Mouse (Mus musculus): Measurements from ENCODE around the gene Foxa2. TPM values are rescaled to one million over a fixed set of nuclear protein-coding genes. Genes with fewer than 3 reads are reported as not detected.

Gene Foxa2
- polyA plus RNA-seq, 1 experiment from 2014 or later = not detected

DNA sequence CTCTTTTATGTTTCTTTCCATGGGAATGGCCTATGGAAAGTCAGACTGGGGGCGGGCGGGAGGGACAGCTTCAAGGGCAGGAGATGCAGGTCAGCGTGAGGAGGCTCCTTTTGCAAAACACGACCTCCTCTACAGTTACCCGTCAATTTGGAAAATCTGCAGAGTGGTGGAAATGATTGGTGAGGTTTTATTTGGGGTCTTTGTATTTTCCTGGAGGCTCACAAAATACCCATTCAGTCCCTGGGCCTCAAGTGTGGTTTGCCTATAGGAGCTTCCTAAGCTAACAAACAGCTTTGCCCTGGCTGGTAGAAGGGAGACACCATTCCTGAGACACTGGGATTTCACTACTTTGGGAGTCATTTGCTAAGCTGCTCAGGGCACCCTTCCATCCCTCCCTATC is 5.4 kb downstream of the Foxa2 start:
- H3K27me3 ChIP-seq (replicated peaks; ENCODE audit: control insufficient read depth, insufficient read depth, low read length) = peaks cover 79% of the 10 kb centered on the region
- WGBS = 2% methylated on average over 5 of the region's 5 CpGs
- H3K36me3 ChIP-seq (ENCODE audit: control insufficient read depth, insufficient read depth) = no peaks in the 10 kb centered on the region
- H3K9ac ChIP-seq (replicated peaks; ENCODE audit: low read depth, low read length) = no peak overlapping the region
- no peak overlapping the region for H3K27ac ChIP-seq (ENCODE audit: low read length)
- no peak overlapping the region for H3K4me2 ChIP-seq (ENCODE audit: low read length)
- no peak overlapping the region for H3K4me3 ChIP-seq (replicated peaks; ENCODE audit: low read length)
- no peaks in the 10 kb centered on the region for H3K9me3 ChIP-seq (ENCODE audit: control insufficient read depth, low read length)
- peaks cover 10% of the 10 kb centered on the region for H3K4me1 ChIP-seq (replicated peaks; ENCODE audit: control insufficient read depth, insufficient read depth, low read length)
- no peak for ATAC-seq

DNA sequence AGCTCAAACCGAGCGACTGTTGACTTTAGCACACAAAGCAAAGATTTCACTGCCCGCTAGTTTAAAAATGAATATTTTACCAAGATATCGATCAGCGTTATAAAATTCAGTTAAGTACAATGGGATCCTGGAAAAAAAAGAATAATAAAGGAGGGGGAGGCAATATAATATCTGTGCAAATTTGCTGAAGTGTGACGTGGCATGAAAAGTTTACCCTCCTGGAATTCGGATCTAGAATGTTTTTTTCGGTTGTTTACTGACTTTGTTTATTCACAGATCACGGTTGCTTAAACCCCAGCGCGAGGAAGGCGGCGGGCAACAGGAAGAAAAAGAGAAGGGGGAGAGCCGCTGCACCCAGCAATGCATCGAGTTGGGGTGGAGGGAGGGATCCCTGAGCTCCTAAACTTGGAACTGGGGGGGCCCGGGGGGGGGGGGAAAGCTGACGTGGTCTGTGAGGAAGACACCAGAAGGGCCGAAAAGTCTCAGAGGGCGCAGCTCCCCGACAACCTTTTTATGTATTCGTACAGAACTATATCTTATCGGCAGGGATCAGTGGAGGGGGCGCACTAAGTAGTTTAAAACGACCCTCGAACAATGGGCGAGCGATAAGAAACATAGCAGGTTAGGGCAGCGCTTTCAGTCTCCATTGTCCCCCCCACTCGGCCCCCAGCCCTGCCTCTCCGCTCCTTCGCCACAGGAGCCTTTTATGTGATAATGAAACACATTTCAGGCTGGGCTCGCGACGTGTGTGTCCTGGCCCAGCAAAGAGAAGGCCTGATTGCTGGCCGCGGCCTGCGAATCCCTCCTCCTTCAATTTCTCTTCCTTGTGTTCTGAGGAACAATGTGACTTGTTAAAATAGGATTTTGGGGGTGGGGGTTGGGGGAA is 6.3 kb downstream of the Foxa2 start:
- Histone ChIP-seq H3K27ac (ENCODE audit: low read length) (no peak overlapping the region), H3K9ac (replicated peaks; ENCODE audit: low read depth, low read length) (no peak overlapping the region), H3K9me3 (ENCODE audit: control insufficient read depth, low read length) (no peaks in the 10 kb centered on the region), H3K4me3 (replicated peaks; ENCODE audit: low read length) (no peak overlapping the region), H3K4me2 (ENCODE audit: low read length) (no peak overlapping the region), H3K4me1 (replicated peaks; ENCODE audit: control insufficient read depth, insufficient read depth, low read length) (peaks cover 7% of the 10 kb centered on the region; the same call in 1 of the 2 replicates), H3K36me3 (ENCODE audit: control insufficient read depth, insufficient read depth) (no peaks in the 10 kb centered on the region), H3K27me3 (replicated peaks; ENCODE audit: control insufficient read depth, insufficient read depth, low read length) (peaks cover 85% of the 10 kb centered on the region)
- no peak for ATAC-seq
- under 1% methylated on average over 37 of the region's 37 CpGs for WGBS

DNA sequence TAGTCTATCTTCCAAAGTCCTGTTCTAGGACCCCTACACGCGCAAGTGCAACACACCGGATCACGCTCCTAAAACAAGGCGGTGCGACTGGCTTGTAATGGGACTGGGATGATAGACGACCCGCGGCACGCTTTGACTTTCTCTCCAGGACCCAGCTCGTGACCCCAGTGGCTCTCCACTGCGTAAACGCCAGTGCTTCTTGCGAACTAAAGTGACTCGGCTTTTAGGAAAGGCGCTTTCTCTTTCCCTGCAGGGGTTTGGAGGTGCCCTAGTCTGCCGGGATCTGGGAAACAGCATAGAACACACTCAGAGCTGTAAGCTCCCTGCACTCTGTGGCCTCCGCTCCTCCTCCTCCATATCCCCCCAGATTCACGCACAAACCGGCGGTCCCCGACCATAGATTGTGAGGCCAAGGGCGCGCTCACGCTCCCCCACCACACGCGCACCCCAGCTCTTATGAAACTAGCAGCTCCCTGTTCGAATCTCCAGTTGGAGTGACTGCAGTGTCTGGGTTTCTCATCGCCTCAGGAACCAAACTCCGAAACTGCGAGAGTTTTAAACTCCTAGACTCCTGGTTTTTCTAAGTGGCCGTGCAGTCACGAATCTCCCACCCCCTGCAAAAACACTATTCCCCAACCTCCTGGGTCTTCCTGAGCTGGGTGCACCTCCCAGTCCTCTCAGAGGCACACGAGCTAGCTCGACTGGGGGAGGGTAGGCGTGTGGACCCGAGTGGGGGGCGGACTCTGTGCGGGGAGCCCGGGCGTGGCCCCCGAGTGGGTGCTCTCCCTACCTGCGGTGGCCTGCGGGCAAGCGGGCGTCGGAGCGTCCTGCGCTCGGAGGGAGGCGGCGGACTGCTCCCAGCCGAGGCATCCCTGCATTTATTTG is 7.2 kb downstream of the Foxa2 start:
- Histone ChIP-seq H3K4me1 (replicated peaks; ENCODE audit: control insufficient read depth, insufficient read depth, low read length) (peaks cover 4% of the 10 kb centered on the region; the same call in 1 of the 2 replicates), H3K9ac (replicated peaks; ENCODE audit: low read depth, low read length) (no peak overlapping the region), H3K4me2 (ENCODE audit: low read length) (no peak overlapping the region), H3K4me3 (replicated peaks; ENCODE audit: low read length) (no peak overlapping the region), H3K9me3 (ENCODE audit: control insufficient read depth, low read length) (no peaks in the 10 kb centered on the region), H3K27ac (ENCODE audit: low read length) (no peak overlapping the region), H3K36me3 (ENCODE audit: control insufficient read depth, insufficient read depth) (no peaks in the 10 kb centered on the region), H3K27me3 (replicated peaks; ENCODE audit: control insufficient read depth, insufficient read depth, low read length) (peaks cover 90% of the 10 kb centered on the region)
- ATAC-seq = 0 out of 2 replicates have a peak, but pooled peaks have one; percentile 10
- under 1% methylated on average over 53 of the region's 53 CpGs for WGBS

DNA sequence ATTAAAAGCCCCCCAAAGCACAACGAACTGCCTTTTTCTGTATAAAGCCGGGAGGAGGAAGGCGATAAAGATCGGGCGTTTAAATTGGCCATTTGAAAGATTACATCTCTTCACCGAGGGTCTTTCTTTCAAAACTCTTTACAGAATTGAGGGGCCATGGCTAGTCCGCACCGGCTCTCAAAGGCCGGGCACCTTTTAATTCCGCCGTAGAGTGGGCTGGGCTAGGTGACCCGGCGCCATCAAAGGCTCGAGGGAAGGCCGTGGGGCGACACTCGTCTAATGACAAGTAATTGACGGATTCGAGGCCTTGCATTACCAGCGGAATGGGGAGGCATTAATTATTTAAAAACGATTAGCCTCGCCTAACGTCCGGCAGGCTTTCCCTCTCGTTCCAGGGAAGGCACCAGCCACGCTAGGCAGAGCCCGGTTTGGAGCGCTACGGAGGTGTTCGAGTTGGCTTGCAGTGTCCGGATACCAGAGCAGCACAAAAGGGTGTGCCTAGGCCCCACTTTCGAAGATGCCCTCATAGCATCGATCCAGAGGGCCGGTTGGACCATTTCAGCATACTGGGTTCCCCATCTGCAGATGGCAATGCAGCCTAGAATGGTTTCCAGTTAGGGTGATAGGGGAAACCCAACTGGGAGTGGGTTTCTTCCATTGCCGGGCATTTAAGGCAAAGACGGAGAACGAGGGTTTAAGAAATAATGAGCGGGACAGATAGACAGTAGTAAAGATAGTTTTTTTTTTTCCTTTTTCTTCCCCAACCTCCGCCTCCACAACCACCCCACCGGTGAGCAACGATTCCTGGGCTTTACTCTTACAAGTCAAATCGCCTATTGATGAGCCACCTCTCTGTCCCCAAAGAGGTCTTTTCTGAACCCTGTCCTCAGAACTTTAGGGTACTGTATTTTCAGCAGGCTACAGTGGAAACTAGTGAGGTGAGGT is 8.1 kb downstream of the Foxa2 start:
- H3K27ac ChIP-seq (ENCODE audit: low read length) = no peak overlapping the region
- no peak overlapping the region for H3K4me3 ChIP-seq (replicated peaks; ENCODE audit: low read length)
- H3K4me2 ChIP-seq (ENCODE audit: low read length) = no peak overlapping the region
- no peak for ATAC-seq
- peaks cover 91% of the 10 kb centered on the region for H3K27me3 ChIP-seq (replicated peaks; ENCODE audit: control insufficient read depth, insufficient read depth, low read length)
- no peaks in the 10 kb centered on the region for H3K36me3 ChIP-seq (ENCODE audit: control insufficient read depth, insufficient read depth)
- WGBS = 1% methylated on average over 42 of the region's 42 CpGs
- H3K9ac ChIP-seq (replicated peaks; ENCODE audit: low read depth, low read length) = no peak overlapping the region
- H3K9me3 ChIP-seq (ENCODE audit: control insufficient read depth, low read length) = no peaks in the 10 kb centered on the region
- no peaks in the 10 kb centered on the region for H3K4me1 ChIP-seq (replicated peaks; ENCODE audit: control insufficient read depth, insufficient read depth, low read length)

DNA sequence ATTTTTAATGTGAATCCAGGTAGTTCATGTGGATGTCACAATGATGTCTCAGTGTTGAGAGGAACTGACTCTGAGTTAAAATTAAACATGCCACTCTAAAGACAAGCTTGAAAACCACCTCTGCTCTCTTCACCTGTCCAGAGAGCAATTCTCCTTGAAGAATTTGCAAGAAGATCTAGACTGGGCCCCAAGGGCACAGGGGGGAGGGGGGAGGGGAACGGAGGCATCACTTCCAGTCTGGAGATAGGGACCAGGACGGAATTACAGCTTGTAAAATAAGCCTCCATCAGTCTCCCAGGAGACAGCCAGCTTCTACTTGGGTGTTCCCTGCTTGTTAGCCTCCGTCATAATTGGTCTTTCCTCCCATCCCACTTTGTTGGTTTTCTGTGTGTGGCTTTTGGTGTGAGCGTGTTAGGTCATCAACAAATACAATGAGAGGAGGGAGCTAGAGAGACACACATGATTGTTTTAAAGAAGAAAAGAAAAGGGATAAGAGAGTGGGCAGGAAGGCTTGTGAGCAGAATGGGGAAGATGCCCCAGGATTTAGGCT is 10.1 kb downstream of the Foxa2 start:
- Histone ChIP-seq H3K9ac (replicated peaks; ENCODE audit: low read depth, low read length) (no peak overlapping the region), H3K9me3 (ENCODE audit: control insufficient read depth, low read length) (no peaks in the 10 kb centered on the region), H3K27me3 (replicated peaks; ENCODE audit: control insufficient read depth, insufficient read depth, low read length) (peaks cover 85% of the 10 kb centered on the region), H3K4me2 (ENCODE audit: low read length) (no peak overlapping the region), H3K27ac (ENCODE audit: low read length) (no peak overlapping the region), H3K4me3 (replicated peaks; ENCODE audit: low read length) (no peak overlapping the region), H3K4me1 (replicated peaks; ENCODE audit: control insufficient read depth, insufficient read depth, low read length) (no peaks in the 10 kb centered on the region), H3K36me3 (ENCODE audit: control insufficient read depth, insufficient read depth) (no peaks in the 10 kb centered on the region)
- WGBS = 0% methylated on average over 4 of the region's 4 CpGs
- no peak for ATAC-seq

DNA sequence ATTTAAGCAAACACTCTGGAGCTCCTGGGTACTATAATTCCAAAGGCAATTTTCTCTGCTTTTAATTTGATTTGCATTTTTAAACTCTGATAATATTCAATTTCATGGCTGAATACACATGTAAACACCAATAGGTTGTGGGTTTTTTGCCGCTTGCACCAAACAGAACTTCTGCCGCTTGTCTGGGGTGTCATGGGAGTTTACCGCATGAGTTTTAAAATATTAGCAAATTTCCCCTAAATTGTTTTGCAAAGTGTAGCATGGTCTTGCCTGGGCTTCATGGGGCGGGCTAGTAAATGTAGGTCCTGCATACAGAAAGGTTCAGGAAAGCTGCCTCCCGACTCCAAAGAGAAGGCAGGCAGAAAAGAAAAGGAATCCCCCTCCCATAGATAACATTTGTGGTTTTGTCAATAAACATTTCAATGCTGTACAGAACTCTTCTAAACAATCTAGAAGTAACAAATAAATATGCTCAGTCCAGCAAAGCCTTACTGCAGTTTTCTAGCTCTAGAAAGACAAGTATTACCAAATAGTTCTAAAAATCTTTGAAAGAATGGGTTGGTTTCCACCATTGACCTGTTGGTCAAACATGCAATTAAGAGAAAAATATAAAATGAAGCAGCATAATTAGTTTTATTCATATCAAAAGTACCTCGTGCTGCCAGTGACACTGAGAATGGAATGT is 15.6 kb downstream of the Foxa2 start:
- WGBS = 1% methylated on average over 6 of the region's 6 CpGs
- no peak overlapping the region for H3K4me2 ChIP-seq (ENCODE audit: low read length)
- no peaks in the 10 kb centered on the region for H3K4me1 ChIP-seq (replicated peaks; ENCODE audit: control insufficient read depth, insufficient read depth, low read length)
- no peak overlapping the region for H3K4me3 ChIP-seq (replicated peaks; ENCODE audit: low read length)
- H3K36me3 ChIP-seq (ENCODE audit: control insufficient read depth, insufficient read depth) = no peaks in the 10 kb centered on the region
- H3K9me3 ChIP-seq (ENCODE audit: control insufficient read depth, low read length) = no peaks in the 10 kb centered on the region
- H3K9ac ChIP-seq (replicated peaks; ENCODE audit: low read depth, low read length) = no peak overlapping the region
- peaks cover 86% of the 10 kb centered on the region for H3K27me3 ChIP-seq (replicated peaks; ENCODE audit: control insufficient read depth, insufficient read depth, low read length)
- ATAC-seq = no peak
- no peak overlapping the region for H3K27ac ChIP-seq (ENCODE audit: low read length)

DNA sequence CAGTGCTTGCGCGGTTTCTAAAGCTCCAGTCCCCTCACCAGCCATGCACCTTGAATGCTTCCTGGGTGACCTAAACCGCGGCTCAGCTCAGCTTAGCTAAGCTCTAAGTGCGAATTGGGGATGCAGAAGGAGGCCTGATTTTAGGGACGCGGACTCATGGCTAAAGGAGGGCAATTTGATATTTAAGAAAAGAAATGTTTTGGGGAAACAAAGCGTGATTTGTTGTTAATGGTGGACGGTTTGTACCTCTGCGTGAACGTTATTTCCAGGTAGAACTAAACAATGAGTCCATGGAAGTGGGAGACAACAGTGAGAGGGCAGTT is 16.2 kb downstream of the Foxa2 start:
- H3K9me3 ChIP-seq (ENCODE audit: control insufficient read depth, low read length) = no peaks in the 10 kb centered on the region
- no peaks in the 10 kb centered on the region for H3K4me1 ChIP-seq (replicated peaks; ENCODE audit: control insufficient read depth, insufficient read depth, low read length)
- no peak overlapping the region for H3K4me3 ChIP-seq (replicated peaks; ENCODE audit: low read length)
- H3K9ac ChIP-seq (replicated peaks; ENCODE audit: low read depth, low read length) = no peak overlapping the region
- H3K36me3 ChIP-seq (ENCODE audit: control insufficient read depth, insufficient read depth) = no peaks in the 10 kb centered on the region
- no peak overlapping the region for H3K4me2 ChIP-seq (ENCODE audit: low read length)
- no peak for ATAC-seq
- no peak overlapping the region for H3K27ac ChIP-seq (ENCODE audit: low read length)
- under 1% methylated on average over 11 of the region's 11 CpGs for WGBS
- peaks cover 85% of the 10 kb centered on the region for H3K27me3 ChIP-seq (replicated peaks; ENCODE audit: control insufficient read depth, insufficient read depth, low read length)

DNA sequence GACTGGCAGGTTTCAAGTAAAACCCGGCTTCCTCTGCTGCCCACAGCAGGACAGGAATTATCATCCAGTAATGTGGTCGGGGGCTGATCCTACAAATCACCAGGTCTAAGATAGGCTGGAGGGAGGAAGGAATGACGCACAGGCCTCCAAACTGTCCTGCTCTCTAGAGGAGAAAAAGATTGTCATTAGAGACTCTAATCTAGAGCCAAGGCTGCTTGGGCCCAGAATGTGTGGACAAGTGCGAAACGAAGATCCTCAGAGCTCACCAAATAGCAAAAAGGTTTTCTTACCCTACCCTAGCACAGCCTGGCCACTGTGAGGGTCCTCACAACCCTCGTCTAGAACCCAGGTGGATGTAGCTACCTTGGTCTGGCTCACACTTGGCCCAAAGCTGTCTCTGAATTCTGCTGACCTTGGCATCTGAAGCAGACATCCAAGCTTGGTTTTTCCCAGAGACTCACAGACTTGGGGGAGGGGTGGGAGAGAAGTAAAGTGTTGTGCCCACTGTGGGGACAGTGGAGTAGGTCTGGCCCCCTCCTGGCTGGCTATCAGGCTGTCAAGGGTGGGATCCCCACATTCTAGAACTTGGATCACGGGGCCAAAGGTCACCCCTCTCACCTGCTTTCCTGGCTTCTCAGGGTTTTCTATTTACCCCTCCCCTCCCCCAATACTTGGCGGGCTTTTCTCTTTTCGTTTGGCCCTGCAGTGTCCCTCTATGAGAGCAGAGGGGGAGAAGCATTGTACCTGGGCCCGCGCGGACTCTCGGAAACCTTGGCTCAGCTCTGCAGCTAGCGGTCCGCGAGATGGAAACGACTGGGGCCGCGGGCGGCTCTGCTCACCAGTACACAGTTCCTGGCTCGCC is 16.8 kb downstream of the Foxa2 start:
- Histone ChIP-seq H3K27ac (ENCODE audit: low read length) (no peak overlapping the region), H3K9ac (replicated peaks; ENCODE audit: low read depth, low read length) (no peak overlapping the region), H3K4me3 (replicated peaks; ENCODE audit: low read length) (no peak overlapping the region), H3K4me2 (ENCODE audit: low read length) (no peak overlapping the region), H3K9me3 (ENCODE audit: control insufficient read depth, low read length) (no peaks in the 10 kb centered on the region), H3K36me3 (ENCODE audit: control insufficient read depth, insufficient read depth) (no peaks in the 10 kb centered on the region), H3K27me3 (replicated peaks; ENCODE audit: control insufficient read depth, insufficient read depth, low read length) (peaks cover 85% of the 10 kb centered on the region), H3K4me1 (replicated peaks; ENCODE audit: control insufficient read depth, insufficient read depth, low read length) (no peaks in the 10 kb centered on the region)
- WGBS = 2% methylated on average over 21 of the region's 21 CpGs
- ATAC-seq = peak; percentile 52; the same call in 1 of the 2 replicates

All from forebrain, embryonic 16.5 days (tissue).